Mouse (Mus musculus) C2C12 (cell line): ENCODE measurements around the gene Helz2.

Experiments used
- CEBPB ChIP-seq: IDR thresholded peaks from one replicate; pipeline ENCODE4 v1.6.1; 2011; ENCODE audit warnings: low read depth, mild to moderate bottlenecking, control low read depth, moderate library complexity
- CTCF ChIP-seq: IDR thresholded peaks from one replicate; pipeline ENCODE4 v1.5.1; 2011; ENCODE audit not compliant: control insufficient read depth, insufficient read depth, insufficient read length
- FOSL1 ChIP-seq: IDR thresholded peaks from one replicate; pipeline ENCODE4 v1.8.0; 2011; ENCODE audit warnings: mild to moderate bottlenecking, low read length; ENCODE audit not compliant: poor library complexity, insufficient read depth, severe bottlenecking
- MYOD1 ChIP-seq: IDR thresholded peaks from one replicate; pipeline ENCODE4 v1.6.1; 2011; ENCODE audit warnings: low read depth; ENCODE audit not compliant: control insufficient read depth, insufficient read length
- MYOG ChIP-seq: IDR thresholded peaks from one replicate; pipeline ENCODE4 v1.6.1; 2011; ENCODE audit not compliant: control insufficient read depth, insufficient read length; ENCODE audit errors: extremely low read depth
- USF1 ChIP-seq: IDR thresholded peaks from one replicate; pipeline ENCODE4 v1.6.1; 2011; ENCODE audit warnings: low read depth, mild to moderate bottlenecking, control low read depth, moderate library complexity

- TF ChIP-seq CTCF = no peak
- TF ChIP-seq MYOG = no peak
- TF ChIP-seq MYOD1 = no peak
- no peak for TF ChIP-seq FOSL1
- no peak for TF ChIP-seq USF1
- TF ChIP-seq CEBPB = no peak
Observed at GRCm38 (mm10) chr2:181233443-181233842, 8.4 kb downstream of the Helz2 start.
